Mouse (Mus musculus) frontal cortex, adult 2 months (tissue): ENCODE data around the gene Cryl1. TPM values are rescaled to one million over a fixed set of nuclear protein-coding genes. Genes with fewer than 3 reads are reported as not detected.
A peak's percentile ranks its signal among the peaks of the same experiment; 100 is the strongest.

Experiments
- DNase-seq, 2 experiments: peaks; one replicate each; pipeline ENCODE4 v3.0.0; 2022; ENCODE audit warnings: low spot score in 1 of 2; ENCODE audit errors: extremely low spot score in 1 of 2
- polyA plus RNA-seq: library from polyadenylated mRNA; depleted of rRNA; stranded (reverse); fragments of >200 nt; gene quantifications from 2 replicates; pipeline ENCODE4 v1.2.3, GENCODE M21; 2012; rRNA removed

The Cryl1 gene
- polyA plus RNA-seq: 27.9 and 32.0 TPM in 2 replicates

DNA sequence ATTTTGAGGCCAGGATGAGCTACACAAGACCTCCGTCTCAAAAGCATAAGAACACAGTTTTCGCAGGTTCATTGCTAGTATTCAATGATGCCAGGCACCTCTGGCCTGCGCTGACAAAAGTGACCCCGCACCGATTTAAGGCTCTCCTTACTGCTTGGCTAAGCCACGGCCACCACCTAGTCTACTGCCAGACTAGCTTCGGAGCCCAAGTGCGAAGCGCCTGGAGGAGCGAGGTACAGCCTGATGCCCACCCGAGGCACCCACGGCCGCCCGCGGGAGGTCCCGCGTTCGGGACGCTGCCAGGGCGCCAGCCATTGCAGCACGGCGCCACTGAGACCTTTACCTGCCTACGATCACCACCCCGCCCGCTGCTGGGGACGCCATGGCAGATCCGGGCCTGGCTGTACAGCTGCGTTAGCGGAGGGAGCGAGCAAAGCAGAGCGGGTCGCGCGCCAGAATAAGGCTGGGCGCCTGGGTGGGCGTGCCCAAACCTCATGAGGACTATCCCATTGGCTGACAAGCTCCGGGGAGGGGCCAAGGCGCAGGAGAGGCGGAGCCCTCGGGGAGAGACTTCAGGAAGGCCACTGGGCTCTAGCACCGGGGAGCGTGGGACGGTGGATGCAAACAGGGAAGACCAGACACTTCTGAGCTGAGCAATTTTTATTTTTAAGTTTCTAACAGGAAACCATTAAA is at the start of gene Cryl1:
Cryl1 (minus strand) TSS at position 465 of the 693 bp plus-strand sequence.
- peak; percentile 91 to 95 for DNase-seq

GRCm38 (mm10) chr14:57430451-57430850 is 32.1 kb upstream of the Cryl1 start:
- no peak for DNase-seq

DNA sequence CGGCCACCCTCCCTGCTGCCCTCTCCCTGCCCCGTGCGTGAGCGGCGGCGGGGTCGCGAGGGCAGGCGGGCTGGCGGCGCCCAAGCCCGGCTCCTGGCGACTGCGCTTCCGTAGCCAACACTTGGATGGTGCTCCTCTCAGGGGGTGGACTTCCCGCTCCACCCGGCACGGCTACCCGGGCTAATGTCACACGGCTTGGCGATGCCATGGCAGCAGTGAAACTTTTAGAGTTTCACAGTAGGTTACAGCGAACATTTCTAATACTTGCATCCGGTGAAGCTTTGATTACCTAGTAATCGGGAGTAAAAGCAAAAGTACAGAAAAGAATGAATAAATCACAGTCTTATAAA is 25.9 kb upstream of the Cryl1 start:
- DNase-seq: peak in 1 of 2 experiments; percentile 45

DNA sequence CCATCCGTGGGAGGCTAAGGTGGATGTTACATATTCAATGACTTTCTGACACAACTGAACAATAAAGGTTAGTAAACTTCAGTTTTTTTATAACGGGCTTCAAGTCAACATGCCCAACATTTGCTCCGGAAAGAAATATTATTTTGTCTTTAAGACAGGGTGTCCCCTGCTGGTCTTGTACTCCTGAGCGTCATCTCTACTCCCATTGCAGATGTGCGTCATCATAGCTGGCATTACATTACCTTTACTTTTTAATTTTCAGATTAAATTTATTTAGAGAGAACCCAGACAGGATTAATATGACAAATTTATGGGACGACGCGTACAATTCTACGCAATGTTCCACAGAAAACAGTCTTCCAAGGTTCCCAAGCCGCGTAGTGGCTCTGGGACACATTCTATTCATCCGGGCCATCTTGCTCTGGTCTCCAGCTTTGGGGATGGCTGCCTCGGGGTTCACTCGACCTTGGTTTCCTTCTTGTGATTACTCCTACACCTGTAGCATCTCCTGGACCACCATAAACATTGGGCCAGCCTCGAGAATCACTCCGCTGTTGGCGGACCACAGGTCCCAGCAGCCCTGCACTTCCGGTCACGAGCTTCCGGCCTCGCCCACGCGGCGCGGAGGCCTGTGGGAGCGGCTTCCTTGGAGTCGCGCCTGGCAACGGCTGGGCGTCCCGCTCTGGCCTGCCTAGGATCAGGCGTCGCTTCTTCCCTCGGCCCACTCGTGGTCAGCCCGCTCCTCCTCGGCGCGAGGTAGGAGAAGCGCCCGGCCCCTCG is 25.3 kb upstream of the Cryl1 start, which contains the start of gene Ift88:
Ift88 (plus strand) TSS at position 631 of the 780 bp plus-strand sequence.
- peak; percentile 89 to 96 for DNase-seq

DNA sequence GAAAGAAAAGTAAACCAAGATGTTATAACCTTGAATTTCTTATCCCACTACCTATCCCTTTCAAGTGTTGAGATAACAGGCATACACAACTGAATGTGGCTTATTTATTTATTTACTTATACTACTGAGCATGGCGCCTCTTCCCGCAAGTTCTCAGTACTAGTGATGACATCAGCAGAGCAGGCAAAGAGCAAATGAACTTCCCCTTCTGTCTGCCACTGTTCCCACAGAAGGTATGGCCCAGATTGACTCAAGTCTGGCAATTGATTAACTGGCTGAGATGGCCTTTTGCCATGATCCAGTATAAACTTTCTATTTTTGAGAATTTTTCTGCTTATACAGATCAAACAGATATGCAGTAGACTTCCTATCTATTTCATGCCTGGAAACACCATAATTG is 18.9 kb upstream of the Cryl1 start:
- no peak for DNase-seq

GRCm38 (mm10) chr14:57412166-57412565 is 13.8 kb upstream of the Cryl1 start:
- peak in 1 of 2 experiments; percentile 35 for DNase-seq

- DNase-seq: peak in 1 of 2 experiments; percentile 27
Measured at GRCm38 (mm10) chr14:57409106-57409505, 10.8 kb upstream of the Cryl1 start.

DNA sequence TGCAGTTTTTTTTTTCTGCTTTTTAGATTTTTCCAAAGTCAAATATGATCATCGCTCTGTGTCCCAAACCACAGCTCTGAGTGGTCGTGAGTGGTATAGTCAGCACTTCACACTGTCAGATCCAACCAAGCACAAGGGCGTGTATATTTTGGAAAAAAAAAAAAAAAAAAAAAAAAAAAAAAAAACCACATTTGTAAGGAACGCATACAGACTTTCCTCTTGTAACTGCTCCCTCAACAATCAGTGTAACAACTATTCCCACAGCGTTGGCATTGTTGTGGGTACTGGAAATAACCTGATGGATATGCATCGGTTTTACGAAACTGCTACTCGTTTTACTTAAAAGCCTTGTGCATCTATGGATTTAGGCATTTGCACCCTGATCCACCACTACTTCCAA is 9.8 kb upstream of the Cryl1 start:
- DNase-seq: no peak

DNA sequence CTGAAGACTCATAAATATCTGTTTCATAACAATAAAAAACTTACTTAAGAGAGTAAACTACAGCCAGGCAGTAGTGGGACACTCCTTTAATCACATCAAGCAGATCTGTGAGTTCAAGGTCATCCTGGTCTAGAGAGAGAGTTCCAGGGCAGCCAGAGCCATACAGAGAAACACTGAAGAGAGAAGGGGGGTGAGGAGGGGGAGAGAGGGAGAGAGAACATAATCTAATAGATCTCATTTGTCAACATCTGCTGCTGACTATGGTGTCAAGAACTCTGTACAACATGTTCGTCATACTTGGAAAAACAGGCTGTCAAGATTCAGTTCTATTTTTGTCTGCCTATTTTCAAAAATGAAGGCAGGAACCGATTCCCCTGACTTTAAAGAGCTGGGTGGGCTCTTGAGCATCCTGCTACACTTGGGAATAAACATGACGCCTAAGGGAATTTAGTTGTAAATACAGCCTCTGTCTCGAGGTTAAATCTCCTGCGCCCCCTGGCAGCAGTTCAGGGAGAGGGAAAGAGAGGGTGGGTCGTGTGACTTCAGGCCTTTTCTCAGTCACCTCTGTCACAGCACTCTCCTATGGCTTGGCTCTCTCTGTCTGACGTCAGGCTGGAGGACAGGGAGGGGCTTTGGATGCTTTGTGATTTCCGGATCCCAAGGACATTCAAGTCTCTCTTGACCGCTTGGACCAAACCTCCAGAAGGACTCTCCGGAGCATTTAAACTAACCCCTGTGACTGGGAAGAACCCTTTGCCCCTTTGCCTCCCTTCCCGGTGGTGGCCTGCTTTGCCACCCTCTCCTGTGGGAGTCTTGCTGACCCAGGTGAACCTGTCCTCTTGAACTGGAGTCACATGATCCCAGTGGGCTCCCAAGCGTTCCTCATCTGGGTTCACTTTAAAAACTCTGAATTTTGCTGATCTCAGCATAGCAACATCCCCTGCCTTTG is 9.0 kb upstream of the Cryl1 start:
- DNase-seq: peak in 1 of 2 experiments; percentile 29

DNA sequence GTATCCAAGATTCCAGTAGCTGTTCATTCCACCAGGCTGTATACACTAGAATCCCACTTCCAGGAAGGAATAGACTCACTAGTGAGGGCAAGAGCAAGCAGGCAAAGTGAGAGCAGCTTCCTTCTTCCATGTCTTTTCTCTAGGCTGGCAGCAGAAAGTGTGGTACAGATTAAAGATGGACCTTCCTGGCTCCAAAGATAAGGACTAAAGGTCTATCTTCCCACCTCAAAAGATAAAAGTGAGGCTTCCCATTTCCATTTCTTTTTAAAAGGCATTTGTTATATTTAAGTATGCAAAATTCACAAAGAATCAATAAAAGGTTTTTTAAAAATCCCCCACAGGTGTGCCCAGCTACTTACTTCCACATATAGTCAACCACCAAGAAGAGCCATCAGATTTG is 4.5 kb upstream of the Cryl1 start:
- DNase-seq: no peak

DNA sequence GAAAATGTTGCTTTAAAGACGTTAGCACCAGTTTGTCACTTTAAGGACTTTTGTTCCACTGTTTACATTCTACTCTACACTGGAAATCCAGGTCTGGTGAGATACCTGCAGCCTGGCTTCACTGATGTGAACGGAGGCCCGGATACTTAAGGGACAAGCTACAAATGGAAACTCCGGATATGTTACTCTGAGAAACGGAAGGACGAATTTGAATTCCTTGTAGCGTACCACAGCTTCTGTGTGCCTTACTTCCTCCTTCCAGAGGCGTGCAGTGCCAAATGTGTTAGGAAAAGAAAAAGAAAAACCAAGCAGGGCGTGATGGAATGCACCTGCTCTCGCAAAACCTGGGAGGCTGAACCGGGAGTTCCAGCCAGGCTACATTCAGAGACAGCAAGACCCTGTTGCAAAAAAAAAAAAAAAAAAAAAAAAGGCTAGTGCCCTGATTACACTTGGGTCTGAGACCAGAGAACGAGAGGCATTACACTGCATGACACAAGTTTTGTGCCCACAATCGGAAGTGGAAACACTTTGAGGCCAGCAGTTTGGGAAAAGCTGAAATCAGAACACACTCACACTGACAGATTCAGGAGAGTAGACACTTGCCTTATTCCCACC is 591 bp upstream of the Cryl1 start:
- DNase-seq: peak in 1 of 2 experiments; percentile 39

- DNase-seq: no peak
Measured at GRCm38 (mm10) chr14:57397221-57397620, 1.1 kb downstream of the Cryl1 start.

DNA sequence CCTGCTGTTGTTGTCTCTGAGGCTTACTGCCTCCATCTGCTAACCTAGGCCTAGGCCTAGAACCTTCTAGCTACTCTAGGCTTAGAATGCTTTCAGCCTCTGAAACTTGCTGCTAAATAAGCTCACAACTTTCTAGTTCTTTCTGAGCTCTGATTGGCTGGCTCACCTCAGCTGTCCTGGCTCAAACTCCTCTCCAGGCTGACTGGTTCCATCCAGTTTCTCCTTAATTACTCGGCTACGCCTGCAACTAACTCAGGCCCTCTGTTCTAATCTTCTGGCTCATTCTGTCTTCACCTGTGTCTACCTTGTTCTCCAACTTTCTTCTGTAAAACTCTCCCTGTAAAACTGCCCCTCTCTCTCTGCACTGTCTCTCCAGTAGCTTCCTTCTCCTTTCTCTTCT is 2.9 kb downstream of the Cryl1 start:
- DNase-seq: no peak

- DNase-seq: no peak
Measured at GRCm38 (mm10) chr14:57392278-57392677, 6.1 kb downstream of the Cryl1 start.

DNA sequence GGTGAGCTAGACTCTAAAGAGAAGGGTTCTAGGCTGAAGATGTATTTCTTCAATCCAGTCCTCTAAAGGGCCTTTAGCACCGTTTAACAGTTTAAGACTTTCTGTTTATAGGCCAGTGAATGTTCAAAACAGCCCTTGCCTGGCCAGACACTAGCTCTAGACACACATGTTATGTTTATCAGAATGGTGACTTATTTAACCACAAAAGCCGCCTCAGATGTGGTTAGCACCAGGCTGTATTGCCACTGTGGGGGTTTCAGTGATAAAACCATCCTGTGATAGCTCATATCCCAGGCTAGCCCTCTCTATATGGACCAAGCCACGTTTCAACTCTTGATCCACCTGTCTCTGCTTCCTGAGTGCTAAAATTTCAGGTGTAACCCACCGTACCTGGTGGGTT is 6.7 kb downstream of the Cryl1 start:
- no peak for DNase-seq

DNA sequence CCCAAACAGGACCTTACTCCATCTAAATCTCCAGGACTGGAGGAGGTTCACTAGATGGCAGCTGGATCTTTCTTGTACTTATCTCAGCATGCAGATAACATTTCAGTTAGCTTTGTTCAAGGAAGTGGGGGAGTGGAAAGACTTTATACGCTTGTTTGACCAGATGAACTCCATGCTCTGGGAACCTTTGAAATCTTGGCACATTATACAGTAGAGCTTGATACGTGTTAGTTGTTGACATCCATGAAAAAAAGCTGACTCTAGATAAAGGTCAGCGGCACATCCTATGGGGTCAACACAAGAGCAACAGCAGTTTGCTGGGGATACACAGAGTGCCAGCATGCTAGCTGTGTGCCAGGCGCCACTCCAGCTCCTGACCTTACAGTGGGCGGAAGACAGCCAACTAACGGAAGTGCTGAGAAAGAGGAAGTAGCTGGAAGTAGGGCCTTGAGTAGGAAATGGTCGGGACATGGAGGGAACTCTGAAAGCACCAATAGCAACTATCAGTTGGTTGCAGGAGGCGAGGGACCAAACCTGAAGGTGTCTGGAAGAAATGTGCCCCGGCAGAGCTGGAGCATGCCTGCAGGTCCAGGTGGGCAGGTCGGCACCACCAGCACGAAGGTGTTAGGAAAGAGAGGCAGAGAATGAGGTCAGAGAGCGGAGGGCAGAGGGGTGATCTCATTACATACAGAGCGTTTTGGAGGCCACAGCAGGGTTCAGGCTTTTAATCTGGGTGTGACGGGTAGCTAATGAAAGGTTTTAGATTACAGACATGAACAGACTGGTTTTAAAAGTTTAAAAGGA is 11.4 kb downstream of the Cryl1 start:
- DNase-seq: no peak

- no peak for DNase-seq
Measured at GRCm38 (mm10) chr14:57385667-57386066, 12.7 kb downstream of the Cryl1 start.

GRCm38 (mm10) chr14:57377531-57377930 is 20.8 kb downstream of the Cryl1 start:
- no peak for DNase-seq

DNA sequence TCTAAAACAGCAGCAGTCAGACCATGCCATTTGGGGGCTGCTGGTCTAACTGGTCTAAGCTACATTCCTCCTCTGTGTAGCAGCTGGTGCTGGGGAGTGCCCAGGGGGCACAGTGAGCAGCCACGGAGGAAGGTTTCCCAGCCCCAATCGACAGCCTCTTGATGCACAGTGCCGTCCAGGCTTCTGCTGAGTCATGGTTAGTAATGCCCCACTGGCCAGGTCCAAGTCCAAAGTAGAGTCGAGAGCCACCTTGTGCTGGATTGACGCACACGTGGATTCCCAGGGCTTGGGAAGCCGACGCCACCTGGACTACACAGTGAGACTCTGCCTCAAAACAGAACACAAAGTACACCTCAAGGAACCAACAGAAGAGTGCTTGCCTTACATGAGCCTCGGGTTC is 21.4 kb downstream of the Cryl1 start:
- no peak for DNase-seq

- no peak for DNase-seq
Measured at GRCm38 (mm10) chr14:57376016-57376415, 22.3 kb downstream of the Cryl1 start.
